Mouse (Mus musculus): ENCODE results near the gene Lbhd2.

DNA sequence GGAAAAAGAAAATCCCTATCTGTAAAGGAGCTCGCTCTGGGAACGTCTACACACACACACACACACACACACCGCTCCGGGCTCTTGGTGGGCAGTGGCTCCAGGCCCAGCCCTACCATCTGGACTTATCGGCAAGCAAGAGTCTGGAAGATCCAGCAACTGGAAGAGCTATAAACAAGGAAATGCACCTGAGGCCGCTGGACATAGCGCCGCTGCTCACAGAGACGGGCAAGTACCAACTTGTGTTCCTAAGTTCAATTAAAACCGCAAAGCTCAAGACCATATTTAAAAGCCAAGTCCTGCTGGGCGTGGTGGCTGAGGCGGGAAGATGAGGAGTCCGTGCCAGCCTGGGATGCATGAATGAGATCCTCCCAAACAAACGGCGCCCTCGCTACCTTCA, 45.9 kb upstream of the Lbhd2 start:
- TF ChIP-seq CTCF (IDR thresholded peaks at IDR 0.05; ENCODE audit: low read depth, low read length) (no peak), POLR2A (IDR thresholded peaks at IDR 0.05; ENCODE audit: borderline replicate concordance, low read depth, low read length) (no peak)

Data from bone marrow macrophage, adult 2 months (primary cell).